Mouse (Mus musculus) brain, embryonic 14.5 days (tissue): ENCODE results near the gene Fancc.

Experiments
- CTCF ChIP-seq: fragments of 200-500 bp; IDR thresholded peaks from 2 replicates; pipeline ENCODE4 v1.5.1; 2012; ENCODE audit warnings: inconsistent platforms, mild to moderate bottlenecking, moderate library complexity, borderline replicate concordance; ENCODE audit not compliant: insufficient read depth, insufficient read length; ENCODE audit errors: extremely low read depth
- POLR2A ChIP-seq: fragments of 200-500 bp; IDR thresholded peaks from 2 replicates; pipeline ENCODE4 v1.6.1; 2012; ENCODE audit warnings: mild to moderate bottlenecking, inconsistent platforms, borderline replicate concordance; ENCODE audit not compliant: poor library complexity, insufficient read depth, insufficient read length, severe bottlenecking; ENCODE audit errors: extremely low read depth

GRCm38 (mm10) chr13:63525571-63526197 is 28.6 kb upstream of the Fancc start:
- TF ChIP-seq CTCF (no peak), POLR2A (no peak)
